Mouse (Mus musculus) heart, embryonic 11.5 days (tissue): Measurements from ENCODE around the gene Hivep3. TPM values are rescaled to one million over a fixed set of nuclear protein-coding genes. Genes with fewer than 3 reads are reported as not detected.

Experiments used
- ATAC-seq: fragments of 200-750 bp; cut with Nextera tagmentation; replicated peaks from 2 replicates; pipeline ENCODE4 v1.8.0; 2017; ENCODE audit warnings: moderate library complexity; ENCODE audit not compliant: insufficient number of reproducible peaks, low FRiP score, low TSS enrichment
- H3K27ac ChIP-seq: fragments of 300-500 bp; sonication (generic); 2 replicates; pipeline ENCODE4 v1.5.1; 2014; ENCODE audit warnings: mild to moderate bottlenecking, low read depth, low read length
- H3K27me3 ChIP-seq: fragments of 300-500 bp; sonication (generic); 2 replicates; pipeline ENCODE4 v1.6.1; 2014; ENCODE audit warnings: mild to moderate bottlenecking, low read length, mixed read lengths; ENCODE audit not compliant: control insufficient read depth, insufficient read depth
- H3K36me3 ChIP-seq: fragments of 300-500 bp; sonication (generic); 2 replicates; pipeline ENCODE4 v1.6.1; 2014; ENCODE audit warnings: mild to moderate bottlenecking, low read length, moderate library complexity, mixed read lengths; ENCODE audit not compliant: control insufficient read depth, insufficient read depth
- H3K4me1 ChIP-seq: fragments of 300-500 bp; sonication (generic); 2 replicates; pipeline ENCODE4 v1.6.1; 2014; ENCODE audit warnings: low read length; ENCODE audit not compliant: control insufficient read depth, insufficient read depth
- H3K4me2 ChIP-seq: fragments of 300-500 bp; sonication (generic); 2 replicates; pipeline ENCODE4 v1.6.1; 2014; ENCODE audit warnings: mild to moderate bottlenecking, moderate library complexity
- H3K4me3 ChIP-seq: fragments of 300-500 bp; sonication (generic); 2 replicates; pipeline ENCODE4 v1.5.1; 2014; ENCODE audit warnings: low read depth, low read length
- H3K9ac ChIP-seq: fragments of 300-500 bp; sonication (generic); 2 replicates; pipeline ENCODE4 v1.6.1; 2014; ENCODE audit warnings: mild to moderate bottlenecking, low read depth, low read length, moderate library complexity
- H3K9me3 ChIP-seq: fragments of 300-500 bp; sonication (generic); replicated peaks from 2 replicates; pipeline ENCODE4 v1.6.1; 2016; ENCODE audit warnings: low read length; ENCODE audit not compliant: control insufficient read depth
- WGBS: fragments of 180-500 bp; shearing (Covaris S2); extraction: QIAGEN DNeasy Blood & Tissue Kit; methylation state at CpG from one replicate; pipeline ENCODE4 v1.1.7; 2014; ENCODE audit not compliant: insufficient replicate concordance; 5-methylcytosine and 5-hydroxymethylcytosine counted together
- polyA plus RNA-seq: library from polyadenylated mRNA; unstranded; fragments of >200 nt; fragmentation: Nextera tagmentation; extraction: Ambion mirVana; gene quantifications from 2 replicates; pipeline ENCODE4 v1.2.1, GENCODE M21; 2014

The Hivep3 gene
- polyA plus RNA-seq, 1 experiment from 2014 or later = 4.8 TPM

- Histone ChIP-seq H3K4me3 (no peak overlapping the region), H3K4me2 (no peak overlapping the region), H3K36me3 (no peaks in the 10 kb centered on the region), H3K4me1 (0 out of 2 replicates have a peak, but pooled peaks cover 3% of the 10 kb centered on the region), H3K27me3 (no peaks in the 10 kb centered on the region), H3K9me3 (no peaks in the 10 kb centered on the region), H3K9ac (no peak overlapping the region), H3K27ac (no peak overlapping the region)
- ATAC-seq = no peak
- WGBS = 83% methylated on average over 11 of the region's 11 CpGs
These were observed 16.1 kb upstream of the Hivep3 start for GRCm38 (mm10) chr4:119717443-119717842.

GRCm38 (mm10) chr4:119721531-119721930, 12.1 kb upstream of the Hivep3 start:
- H3K27me3 ChIP-seq = peaks cover 1% of the 10 kb centered on the region; the same call in 1 of the 2 replicates
- no peak for ATAC-seq
- no peak overlapping the region for H3K4me2 ChIP-seq
- no peak overlapping the region for H3K9ac ChIP-seq
- no peak overlapping the region for H3K4me3 ChIP-seq
- WGBS = 78% methylated on average over 3 of the region's 3 CpGs
- no peaks in the 10 kb centered on the region for H3K9me3 ChIP-seq
- H3K4me1 ChIP-seq = 0 out of 2 replicates have a peak, but pooled peaks cover 3% of the 10 kb centered on the region
- H3K36me3 ChIP-seq = no peaks in the 10 kb centered on the region
- H3K27ac ChIP-seq = no peak overlapping the region

- no peak for ATAC-seq
- no peaks in the 10 kb centered on the region for H3K4me1 ChIP-seq
- H3K4me3 ChIP-seq = no peak overlapping the region
- no peaks in the 10 kb centered on the region for H3K36me3 ChIP-seq
- no peak overlapping the region for H3K27ac ChIP-seq
- peaks cover 14% of the 10 kb centered on the region; the same call in 1 of the 2 replicates for H3K27me3 ChIP-seq
- no peak overlapping the region for H3K9ac ChIP-seq
- no peak overlapping the region for H3K4me2 ChIP-seq
- 57% methylated on average over 5 of the region's 5 CpGs for WGBS
- H3K9me3 ChIP-seq = no peaks in the 10 kb centered on the region
These were observed 7.5 kb upstream of the Hivep3 start for GRCm38 (mm10) chr4:119726074-119726473.

- Histone ChIP-seq H3K27ac (no peak overlapping the region), H3K27me3 (peaks cover 14% of the 10 kb centered on the region; the same call in 1 of the 2 replicates), H3K36me3 (no peaks in the 10 kb centered on the region), H3K9me3 (no peaks in the 10 kb centered on the region), H3K4me3 (no peak overlapping the region), H3K9ac (no peak overlapping the region), H3K4me2 (no peak overlapping the region), H3K4me1 (no peaks in the 10 kb centered on the region)
- 73% methylated on average over 2 of the region's 2 CpGs for WGBS
- ATAC-seq = no peak
These were observed 5.7 kb upstream of the Hivep3 start for GRCm38 (mm10) chr4:119727871-119728270.

- H3K4me1 ChIP-seq = 0 out of 2 replicates have a peak, but pooled peaks cover 2% of the 10 kb centered on the region
- peak overlapping the region; percentile 69 for H3K9ac ChIP-seq
- H3K27me3 ChIP-seq = peaks cover 20% of the 10 kb centered on the region
- peak; percentile 39 for ATAC-seq
- H3K36me3 ChIP-seq = no peaks in the 10 kb centered on the region
- H3K27ac ChIP-seq = no peak overlapping the region
- H3K4me3 ChIP-seq = peak overlapping the region; percentile 64
- no peaks in the 10 kb centered on the region for H3K9me3 ChIP-seq
- under 1% methylated on average over 42 of the region's 44 CpGs for WGBS
- H3K4me2 ChIP-seq = peak overlapping the region; percentile 95
These were observed 358 bp downstream of the Hivep3 start for GRCm38 (mm10) chr4:119733942-119734341.

- Histone ChIP-seq H3K4me2 (peak overlapping the region; percentile 95), H3K4me3 (peak overlapping the region; percentile 64), H3K27me3 (peaks cover 20% of the 10 kb centered on the region), H3K9me3 (no peaks in the 10 kb centered on the region), H3K9ac (no peak overlapping the region), H3K4me1 (0 out of 2 replicates have a peak, but pooled peaks cover 2% of the 10 kb centered on the region), H3K27ac (no peak overlapping the region), H3K36me3 (no peaks in the 10 kb centered on the region)
- WGBS = 18% methylated on average over 4 of the region's 4 CpGs
- no peak for ATAC-seq
These were observed 768 bp downstream of the Hivep3 start for GRCm38 (mm10) chr4:119734352-119734751.

GRCm38 (mm10) chr4:119738641-119739040, 5.1 kb downstream of the Hivep3 start:
- Histone ChIP-seq H3K36me3 (no peaks in the 10 kb centered on the region), H3K4me1 (0 out of 2 replicates have a peak, but pooled peaks cover 2% of the 10 kb centered on the region), H3K9me3 (no peaks in the 10 kb centered on the region), H3K27me3 (peaks cover 20% of the 10 kb centered on the region), H3K4me3 (no peak overlapping the region), H3K4me2 (no peak overlapping the region), H3K27ac (no peak overlapping the region), H3K9ac (no peak overlapping the region)
- 34% methylated on average over 4 of the region's 4 CpGs for WGBS
- no peak for ATAC-seq

GRCm38 (mm10) chr4:119739301-119740062, 5.9 kb downstream of the Hivep3 start:
- ATAC-seq = no peak

GRCm38 (mm10) chr4:119748341-119748740, 14.8 kb downstream of the Hivep3 start:
- Histone ChIP-seq H3K36me3 (no peaks in the 10 kb centered on the region), H3K4me3 (no peak overlapping the region), H3K4me1 (peaks cover 7% of the 10 kb centered on the region; the same call in 1 of the 2 replicates), H3K9me3 (no peaks in the 10 kb centered on the region), H3K27ac (no peak overlapping the region), H3K4me2 (no peak overlapping the region), H3K27me3 (no peaks in the 10 kb centered on the region), H3K9ac (no peak overlapping the region)
- no peak for ATAC-seq
- WGBS = 70% methylated on average over 2 of the region's 2 CpGs

More at GRCm38 (mm10) chr4:119739301-119740062, 5.9 kb downstream of the Hivep3 start:
- Histone ChIP-seq H3K4me3 (no peak overlapping the region), H3K36me3 (no peaks in the 10 kb centered on the region), H3K9me3 (no peaks in the 10 kb centered on the region), H3K4me2 (no peak overlapping the region), H3K27ac (no peak overlapping the region), H3K9ac (no peak overlapping the region), H3K4me1 (no peaks in the 10 kb centered on the region), H3K27me3 (peaks cover 14% of the 10 kb centered on the region)
- WGBS = 32% methylated on average over 9 of the region's 9 CpGs
